Mouse (Mus musculus) bone marrow, adult 2 months (tissue): Measurements from ENCODE around the gene Rab8a.

Experiments used
- CTCF ChIP-seq: fragments of 200-500 bp; IDR thresholded peaks from 2 replicates; pipeline ENCODE4 v1.5.1; 2011; ENCODE audit warnings: low read length, control low read depth; ENCODE audit not compliant: control insufficient read depth, insufficient read depth
- POLR2A ChIP-seq: fragments of 200-500 bp; IDR thresholded peaks from 2 replicates; pipeline ENCODE4 v1.6.1; 2011; ENCODE audit warnings: low read depth, mild to moderate bottlenecking, control low read depth, low read length, borderline replicate concordance; ENCODE audit not compliant: control insufficient read depth

GRCm38 (mm10) chr8:72187793-72188331 is 26.9 kb downstream of the Rab8a start:
- no peak for TF ChIP-seq CTCF
- no peak for TF ChIP-seq POLR2A
